Mouse (Mus musculus): ENCODE data around the gene Gse1.

- TF ChIP-seq POLR2A (IDR thresholded peaks at IDR 0.05; ENCODE audit: insufficient read length, low read depth) (no peak), E2F4 (IDR thresholded peaks at IDR 0.05; ENCODE audit: insufficient read depth) (no peak), POLR2AphosphoS2 (IDR thresholded peaks at IDR 0.05; ENCODE audit: insufficient read length, low read depth) (no peak), CEBPB (IDR thresholded peaks at IDR 0.05; ENCODE audit: insufficient read depth, poor library complexity, severe bottlenecking) (no peak), MAX (IDR thresholded peaks at IDR 0.05; ENCODE audit: low read depth) (no peak), TCF12 (IDR thresholded peaks at IDR 0.05; ENCODE audit: insufficient read depth, poor library complexity, severe bottlenecking) (no peak), USF1 (IDR thresholded peaks at IDR 0.05; ENCODE audit: low read depth) (no peak)
Observed at GRCm38 (mm10) chr8:120440739-120441138, 212.5 kb downstream of the Gse1 start.

All from myocyte (in vitro differentiated cells).